Mouse (Mus musculus) inflammation-experienced regulatory T-cells, adult 16 weeks (primary cell): Measurements from ENCODE around the gene Slc16a5. TPM values are rescaled to one million over a fixed set of nuclear protein-coding genes. Genes with fewer than 3 reads are reported as not detected.

Source experiments
- polyA plus RNA-seq: library from polyadenylated mRNA; unstranded; fragments of 100-300 nt; shearing (Covaris generic); gene quantifications from one replicate; pipeline ENCODE4 v1.2.1, GENCODE M21; 2017

Gene Slc16a5
- polyA plus RNA-seq = 11.0 TPM

DNA sequence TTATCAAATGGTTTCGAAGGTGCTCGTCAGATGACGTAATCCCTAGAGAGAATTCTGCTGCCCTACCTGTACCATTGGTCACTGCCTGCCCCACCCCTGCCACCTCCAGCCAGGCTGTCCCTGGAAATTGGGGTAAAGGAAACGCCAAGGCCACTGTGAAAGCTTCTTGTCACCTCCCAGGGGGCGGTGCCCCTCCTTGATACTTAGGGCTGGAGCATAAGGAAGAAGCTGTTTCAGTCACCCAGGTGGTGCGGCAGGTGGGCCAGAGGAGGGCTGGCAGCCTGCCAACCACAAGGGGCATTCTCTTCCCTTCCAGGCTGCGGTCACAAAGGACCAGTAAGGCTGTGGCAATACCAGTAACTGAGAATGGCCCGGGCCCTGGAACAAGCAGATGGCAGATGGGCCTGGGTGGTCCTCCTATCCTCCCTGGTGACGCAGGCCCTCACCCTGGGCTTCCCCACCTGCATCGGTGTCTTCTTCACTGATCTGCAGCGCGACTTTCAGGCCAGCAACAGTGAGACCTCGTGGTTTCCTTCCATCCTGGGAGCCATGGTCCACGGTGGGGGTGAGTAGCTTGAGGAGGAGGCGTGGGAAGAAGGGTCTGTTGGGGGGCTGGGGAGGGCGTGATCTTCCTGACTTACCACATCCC, at the start of gene Slc16a5:
Gene Slc16a5, plus strand, starts transcription at position 232 of the 649 bp plus-strand sequence.

GRCm38 (mm10) chr11:115419531-115420237, 42.6 kb upstream of the Slc16a5 start, which contains the start of the genes Atp5h and Kctd2:
Gene Atp5h (minus strand): TSS chr11:115419962.
Gene Kctd2 (plus strand): TSS chr11:115420128.

DNA sequence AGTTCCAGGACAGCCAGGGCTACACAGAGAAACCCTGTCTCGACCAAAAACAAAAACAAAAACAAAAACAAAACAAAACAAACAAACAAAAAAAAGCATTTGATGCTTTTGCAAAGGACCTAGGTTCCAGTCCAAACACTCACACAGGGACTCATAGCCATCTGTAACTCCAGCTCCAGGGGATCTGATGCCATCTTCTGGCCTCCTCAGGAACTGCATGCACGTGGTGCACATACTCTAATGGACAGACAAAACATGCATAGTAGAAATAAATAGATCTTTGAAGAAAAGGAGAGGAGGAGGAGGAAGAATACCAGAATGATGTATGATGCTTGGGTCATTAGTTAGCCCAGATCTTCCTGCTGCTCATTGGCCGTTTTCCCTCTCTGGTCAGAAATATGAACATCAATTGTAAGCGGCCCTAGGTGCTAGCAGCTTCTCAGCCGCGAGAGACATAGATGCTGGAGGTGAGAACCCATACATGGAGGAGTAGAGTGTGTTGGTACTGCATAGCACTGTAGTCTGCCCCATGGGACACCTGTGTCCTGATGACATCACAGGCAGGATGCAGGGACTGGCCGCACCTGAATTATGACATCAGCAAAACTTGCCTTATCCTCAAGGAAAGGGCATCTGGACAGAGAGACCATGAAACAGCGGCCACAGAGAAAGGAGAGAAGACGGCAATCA, 22.2 kb upstream of the Slc16a5 start, which contains the start of gene Trim80:
Gene Trim80, plus strand, starts transcription at position 640 of the 690 bp plus-strand sequence.

GRCm38 (mm10) chr11:115475025-115475757, 12.9 kb downstream of the Slc16a5 start, which contains the start of gene Armc7:
Gene Armc7 (plus strand): TSS chr11:115475667.

DNA sequence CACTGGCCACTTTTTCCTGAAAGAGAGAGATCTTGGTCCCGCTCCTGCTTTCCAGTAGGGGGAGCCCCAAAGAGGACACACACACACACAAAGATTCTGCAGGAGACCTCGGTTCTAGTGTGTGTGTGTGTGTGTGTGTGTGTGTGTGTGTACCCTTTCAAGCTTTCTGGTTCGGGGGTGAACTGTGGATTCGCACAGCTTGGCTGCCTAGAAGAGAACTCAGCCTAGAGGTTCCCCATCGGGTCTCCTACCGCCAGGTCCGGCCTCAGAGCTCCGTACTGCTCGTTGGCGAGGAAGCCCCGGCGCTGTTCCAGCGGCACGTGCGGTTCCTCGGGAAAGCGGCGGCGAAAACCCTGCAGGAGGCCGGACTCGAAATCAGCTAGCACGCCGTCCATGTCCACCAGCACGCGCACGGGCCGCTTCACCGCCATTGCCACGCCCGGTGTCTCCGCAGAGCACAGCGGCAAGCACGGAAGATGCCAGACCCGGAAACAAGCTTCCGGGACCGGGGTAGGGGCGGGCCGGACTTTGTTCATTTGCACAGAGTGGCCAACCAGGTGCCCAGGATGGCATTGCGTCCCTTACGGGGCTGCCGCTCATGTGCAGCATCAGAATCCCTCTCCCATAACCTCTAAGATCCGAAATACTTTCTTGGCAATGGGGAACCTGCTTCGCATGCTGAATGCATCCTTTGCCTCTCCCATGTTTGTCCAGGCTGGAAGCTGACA, 29.2 kb downstream of the Slc16a5 start, which contains the start of gene Nt5c:
Gene Nt5c, minus strand, starts transcription at position 507 of the 728 bp plus-strand sequence.

DNA sequence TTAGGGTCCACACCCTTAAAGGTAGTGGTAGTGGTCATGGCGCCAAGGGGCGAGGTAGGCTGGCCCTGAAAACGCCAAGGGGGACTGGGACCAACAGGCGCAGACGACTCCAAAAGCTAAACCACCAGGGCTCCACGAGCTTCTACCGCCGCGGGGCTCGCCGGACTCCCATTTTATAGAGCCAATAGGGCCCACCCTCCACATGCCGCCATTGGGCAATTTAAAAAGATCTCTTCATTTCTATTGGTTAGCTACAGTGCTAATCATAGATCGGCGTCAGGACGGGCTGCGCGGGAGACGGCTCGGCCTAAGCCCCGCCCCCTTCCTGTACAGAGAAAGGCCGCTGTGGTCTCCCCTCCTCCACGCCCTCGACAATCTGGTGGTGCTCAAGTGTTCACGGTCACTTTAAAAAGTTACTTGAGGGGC, 52.0 kb downstream of the Slc16a5 start, which contains the start of gene Jpt1:
Gene Jpt1, minus strand, starts transcription at position 150 of the 426 bp plus-strand sequence.

Other genes starting within 250 kb of the Slc16a5 start
- not detected for gene Grin2c, start 195.2 kb upstream of the Slc16a5 start, polyA plus RNA-seq
- 39.5 TPM for gene Fdxr, start 185.4 kb upstream of the Slc16a5 start, polyA plus RNA-seq
- 1.1 TPM for gene Fads6, start 164.8 kb upstream of the Slc16a5 start, polyA plus RNA-seq
- gene Otop2, start 155.3 kb upstream of the Slc16a5 start, polyA plus RNA-seq = not detected
- gene Ush1g, start 140.4 kb upstream of the Slc16a5 start, polyA plus RNA-seq = not detected
- not detected for gene Otop3, start 127.7 kb upstream of the Slc16a5 start, polyA plus RNA-seq
- 8.4 TPM for gene Hid1, start 94.7 kb upstream of the Slc16a5 start, polyA plus RNA-seq
- gene Cdr2l, start 80.6 kb upstream of the Slc16a5 start, polyA plus RNA-seq = not detected
- 162 TPM for gene Mrpl58, start 58.7 kb upstream of the Slc16a5 start, polyA plus RNA-seq
- 711 TPM for gene Atp5h, start 42.5 kb upstream of the Slc16a5 start, polyA plus RNA-seq
- gene Kctd2, start 42.3 kb upstream of the Slc16a5 start, polyA plus RNA-seq = 4.6 TPM
- gene Trim80, start 21.9 kb upstream of the Slc16a5 start, polyA plus RNA-seq = not detected
- gene Armc7, start 13.2 kb downstream of the Slc16a5 start, polyA plus RNA-seq = 120 TPM
- gene Nt5c, start 29.4 kb downstream of the Slc16a5 start, polyA plus RNA-seq = 367 TPM
- 685 TPM for gene Jpt1, start 51.9 kb downstream of the Slc16a5 start, polyA plus RNA-seq
- 796 TPM for gene Sumo2, start 73.8 kb downstream of the Slc16a5 start, polyA plus RNA-seq
- gene Nup85, start 102.0 kb downstream of the Slc16a5 start, polyA plus RNA-seq = 102 TPM
- gene Mrps7, start 141.5 kb downstream of the Slc16a5 start, polyA plus RNA-seq = 71.9 TPM
- gene Gga3, start 141.6 kb downstream of the Slc16a5 start, polyA plus RNA-seq = 67.8 TPM
- 228 TPM for gene Mif4gd, start 150.5 kb downstream of the Slc16a5 start, polyA plus RNA-seq
- 86.8 TPM for gene Slc25a19, start 165.8 kb downstream of the Slc16a5 start, polyA plus RNA-seq
- 12.8 TPM for gene Grb2, start 246.1 kb downstream of the Slc16a5 start, polyA plus RNA-seq